Mouse (Mus musculus) MEL (cell line): ENCODE data around the gene Napa.

ENCODE experiments used
- CTCF ChIP-seq, 3 experiments: IDR thresholded peaks in 2 of 3; conservative IDR thresholded peaks in 1 of 3; 2 replicates each; pipeline ENCODE4 v1.5.1; 2011 to 2012; ENCODE audit warnings: low read length in 3 of 3, low read depth in 2 of 3, mild to moderate bottlenecking in 2 of 3, improper control_type of control experiment in 1 of 3, inconsistent platforms in 1 of 3, mixed read lengths in 1 of 3, moderate library complexity in 1 of 3; ENCODE audit not compliant: control insufficient read depth in 1 of 3, insufficient read depth in 1 of 3, poor library complexity in 1 of 3, severe bottlenecking in 1 of 3
- POLR2A ChIP-seq, 2 experiments: IDR thresholded peaks; 2 replicates each; pipeline ENCODE4 v1.6.1; 2011 to 2012; ENCODE audit warnings: low read length in 2 of 2, mild to moderate bottlenecking in 2 of 2, control low read depth in 1 of 2, improper control_type of control experiment in 1 of 2, low read depth in 1 of 2, moderate library complexity in 1 of 2; ENCODE audit not compliant: control insufficient read depth in 1 of 2, insufficient read depth in 1 of 2, poor library complexity in 1 of 2

- no peak for TF ChIP-seq POLR2A (IDR thresholded peaks at IDR 0.05; ENCODE audit: control insufficient read depth in 1 of 2, insufficient read depth in 1 of 2, low read depth in 1 of 2, low read length in 2 of 2, poor library complexity in 1 of 2)
- TF ChIP-seq CTCF (IDR thresholded peaks at IDR 0.05 in 2 of 3, conservative IDR thresholded peaks at IDR 0.05 in 1 of 3; ENCODE audit: control insufficient read depth in 1 of 3, insufficient read depth in 1 of 3, low read depth in 2 of 3, low read length in 3 of 3, poor library complexity in 1 of 3, severe bottlenecking in 1 of 3), result no peak
Observed at GRCm38 (mm10) chr7:16117100-16117499, 18.8 kb downstream of the Napa start.
